In the genomic region with DNA sequence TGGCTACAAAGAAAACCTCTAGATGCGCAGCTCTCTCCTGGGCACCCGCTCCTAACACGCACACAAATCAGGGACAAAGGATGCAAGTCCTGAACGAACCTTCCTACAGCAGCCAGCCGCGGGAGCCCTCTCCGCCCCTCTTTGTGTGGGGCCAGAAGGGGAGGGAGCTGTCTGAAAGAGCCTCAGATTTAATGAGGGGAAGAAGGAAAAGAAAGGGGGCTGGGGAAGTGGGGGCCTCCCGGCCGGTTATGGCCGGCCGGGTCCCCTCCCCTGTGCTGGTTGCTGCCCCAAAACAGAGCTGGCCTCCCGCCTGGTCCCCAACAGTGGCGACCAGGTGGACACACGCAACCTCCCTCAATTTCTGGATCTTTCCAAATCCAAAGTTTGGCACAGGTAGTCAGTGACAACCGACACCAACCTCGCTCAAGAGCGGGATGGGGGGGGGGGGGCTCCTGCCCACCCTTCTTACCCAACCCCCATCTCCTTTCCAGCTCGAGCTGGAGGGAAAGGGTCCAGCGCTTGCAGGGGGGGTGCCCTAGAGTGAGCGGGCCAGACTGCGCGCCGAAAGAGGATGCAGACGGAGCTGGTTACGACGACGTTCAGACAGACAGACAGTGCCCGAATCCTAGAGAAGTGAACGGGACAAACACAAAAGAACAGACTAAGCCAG, we compare ENCODE assay signal across 9 mouse cellular contexts. TPM values are rescaled to one million over a fixed set of nuclear protein-coding genes. Genes with fewer than 3 reads are reported as not detected.
DNase-seq lines count a peak whose midpoint lies in the region; ATAC-seq and TF ChIP-seq lines count a peak whose summit lies in the region.
"Had no signal": no experiment of that assay in that cellular context is flagged by ENCODE, and none has a peak within 500 bp of the region (broad histone marks: within the 10 kb centered on the region; RNA-seq: fewer than 3 reads in every experiment).

No protein-coding gene starts in this region.

- peak; percentile 57 for DNase-seq in right cerebral cortex, postnatal 4 days
- no peak for DNase-seq in right cerebral cortex, adult 2 months (ENCODE audit: low spot score in 2 of 2)
- peak; percentile 65 for DNase-seq in hindbrain, embryonic 14.5 days (ENCODE audit: low spot score)
- no peak for DNase-seq in spleen, postnatal 14 days (ENCODE audit: low spot score in 2 of 2)
- DNase-seq in left cerebral cortex, adult 9 months (ENCODE audit: low spot score in 2 of 2), result no peak

- peak overlapping the region; percentile 66 for H3K4me2 ChIP-seq in hindbrain, embryonic 14.5 days (replicated peaks)
- peak overlapping the region; percentile 88 for H3K4me2 ChIP-seq in myocyte (ENCODE audit: low read depth)

- WGBS in hindbrain, embryonic 14.5 days, result under 1% methylated on average over 29 of the region's 29 CpGs

- no peak for ATAC-seq in erythroblast, adult 5-6 weeks (replicated peaks; ENCODE audit: low FRiP score, poor library complexity, severe bottlenecking)
- peak; percentile 81 for ATAC-seq in hindbrain, embryonic 14.5 days (ENCODE audit: low FRiP score)

- peaks cover 96% of the 10 kb centered on the region for H3K27me3 ChIP-seq in erythroblast, embryonic 14.5 days (ENCODE audit: control insufficient read depth)
- 0 out of 2 replicates have a peak, but pooled peaks cover 2% of the 10 kb centered on the region for H3K27me3 ChIP-seq in hindbrain, embryonic 14.5 days (ENCODE audit: control insufficient read depth, insufficient read depth, low read length)
- no peaks in the 10 kb centered on the region for H3K27me3 ChIP-seq in myocyte (ENCODE audit: control insufficient read depth, insufficient read depth, insufficient read length)

- peak; percentile 34 for TF ChIP-seq POLR2A in myocyte (IDR thresholded peaks at IDR 0.05; ENCODE audit: insufficient read length, low read depth)

- peak overlapping the region; percentile 26 for H3K4me3 ChIP-seq in erythroblast, embryonic 14.5 days (replicated peaks)
- H3K4me3 ChIP-seq in hindbrain, embryonic 14.5 days (replicated peaks; ENCODE audit: low read length), result peak overlapping the region; percentile 60
- peak overlapping the region; percentile 91 for H3K4me3 ChIP-seq in myocyte

- H3K36me3 ChIP-seq in erythroblast, embryonic 14.5 days (ENCODE audit: control insufficient read depth), result no peaks in the 10 kb centered on the region
- H3K36me3 ChIP-seq in hindbrain, embryonic 14.5 days (replicated peaks; ENCODE audit: control insufficient read depth, insufficient read depth), result no peaks in the 10 kb centered on the region
- no peaks in the 10 kb centered on the region for H3K36me3 ChIP-seq in myocyte (ENCODE audit: control insufficient read depth, insufficient read depth)

- H3ac ChIP-seq in myocyte (ENCODE audit: control insufficient read depth, insufficient read length), result peak overlapping the region; percentile 15

- peaks cover 20% of the 10 kb centered on the region for H3K4me1 ChIP-seq in erythroblast, embryonic 14.5 days (ENCODE audit: control insufficient read depth)
- peaks cover 23% of the 10 kb centered on the region for H3K4me1 ChIP-seq in hindbrain, embryonic 14.5 days (replicated peaks; ENCODE audit: control insufficient read depth, insufficient read depth, low read length)

- peak overlapping the region; percentile 97 for H3K27ac ChIP-seq in hindbrain, embryonic 14.5 days

- H3K9ac ChIP-seq in hindbrain, embryonic 14.5 days, result peak overlapping the region; percentile 92

- peaks cover 4% of the 10 kb centered on the region for H3K79me2 ChIP-seq in myocyte (ENCODE audit: control insufficient read depth, insufficient read depth)

- peaks cover 2% of the 10 kb centered on the region; the same call in 1 of the 2 replicates for H3K9me3 ChIP-seq in erythroblast, embryonic 14.5 days (ENCODE audit: control insufficient read depth, low read length)
- H3K9me3 ChIP-seq in hindbrain, embryonic 14.5 days (ENCODE audit: control insufficient read depth, low read length), result no peaks in the 10 kb centered on the region

TF ChIP-seq in myocyte, 11 proteins besides CTCF, POLR2A, EP300 and RAD21:
- TF ChIP-seq MAX (IDR thresholded peaks at IDR 0.05; ENCODE audit: low read depth), result no peak
- TF ChIP-seq USF1 (IDR thresholded peaks at IDR 0.05; ENCODE audit: low read depth), result no peak
- no peak for TF ChIP-seq TCF3 (IDR thresholded peaks at IDR 0.05; ENCODE audit: insufficient read length, low read depth)
- no peak for TF ChIP-seq MYOG (IDR thresholded peaks at IDR 0.05; ENCODE audit: control insufficient read depth in 1 of 3, insufficient read depth in 1 of 3, insufficient read length in 2 of 3, low read depth in 2 of 3)
- TF ChIP-seq MYOD1 (IDR thresholded peaks at IDR 0.05; ENCODE audit: control insufficient read depth in 1 of 3, insufficient read length in 2 of 3, low read depth in 2 of 3), result peak in 1 of 3 experiments; percentile 1
- no peak for TF ChIP-seq SRF (IDR thresholded peaks at IDR 0.05; ENCODE audit: control insufficient read depth, insufficient read length, low read depth)
- no peak for TF ChIP-seq CEBPB (IDR thresholded peaks at IDR 0.05; ENCODE audit: insufficient read depth, poor library complexity, severe bottlenecking)
- no peak for TF ChIP-seq POLR2AphosphoS2 (IDR thresholded peaks at IDR 0.05; ENCODE audit: insufficient read length, low read depth)
TF ChIP-seq in myocyte: peak in this region for 1.

RNA-seq across cellular contexts. Expression of gene Serinc2, which starts 4.5 kb away (rescaled TPM):
- polyA plus RNA-seq in erythroblast, embryonic 14.5 days (2012), result not detected in 2 replicates
- not detected in 2 replicates for total RNA-seq in erythroblast, adult 5-6 weeks (2015; ENCODE audit: low replicate concordance)
- 1.3 TPM in 1 of 2 replicates, not detected in the other for total RNA-seq in erythroblast, adult 5-6 weeks (2017; ENCODE audit: low replicate concordance)
- 32.3 and 35.5 TPM in 2 replicates for polyA plus RNA-seq in hindbrain, embryonic 14.5 days (2014; fragmentation: Nextera tagmentation; extraction: Ambion mirVana)
- polyA plus RNA-seq in myocyte (2012; fragmentation: generic; extraction: Trizol), result 120 TPM
- total RNA-seq: hematopoietic stem cell, adult 5-6 weeks had no signal

RNA-seq across cellular contexts. Expression of gene Fabp3, which starts 33.9 kb away (rescaled TPM):
- not detected in 2 replicates for polyA plus RNA-seq in erythroblast, embryonic 14.5 days (2012)
- total RNA-seq in erythroblast, adult 5-6 weeks (2015; ENCODE audit: low replicate concordance), result 2.1 TPM in 1 of 2 replicates, not detected in the other
- not detected in 2 replicates for total RNA-seq in erythroblast, adult 5-6 weeks (2017; ENCODE audit: low replicate concordance)
- 272 and 285 TPM in 2 replicates for polyA plus RNA-seq in hindbrain, embryonic 14.5 days (2014; fragmentation: Nextera tagmentation; extraction: Ambion mirVana)
- polyA plus RNA-seq in myocyte (2012; fragmentation: generic; extraction: Trizol), result 71.9 TPM
- total RNA-seq: hematopoietic stem cell, adult 5-6 weeks had no signal

RNA-seq across cellular contexts. Expression of gene Gm10570, which starts 34.0 kb away (rescaled TPM):
- polyA plus RNA-seq in erythroblast, embryonic 14.5 days (2012), result not detected in 2 replicates
- total RNA-seq in erythroblast, adult 5-6 weeks (2015; ENCODE audit: low replicate concordance), result not detected in 2 replicates
- total RNA-seq in erythroblast, adult 5-6 weeks (2017; ENCODE audit: low replicate concordance), result not detected in 2 replicates
- polyA plus RNA-seq in hindbrain, embryonic 14.5 days (2014; fragmentation: Nextera tagmentation; extraction: Ambion mirVana), result 0.46 TPM in 1 of 2 replicates, not detected in the other
- 0.24 TPM for polyA plus RNA-seq in myocyte (2012; fragmentation: generic; extraction: Trizol)
- total RNA-seq: hematopoietic stem cell, adult 5-6 weeks had no signal

RNA-seq across cellular contexts. Expression of gene Gm853, which starts 52.3 kb away (rescaled TPM):
- polyA plus RNA-seq in erythroblast, embryonic 14.5 days (2012), result not detected in 2 replicates
- not detected in 2 replicates for total RNA-seq in erythroblast, adult 5-6 weeks (2015; ENCODE audit: low replicate concordance)
- total RNA-seq in erythroblast, adult 5-6 weeks (2017; ENCODE audit: low replicate concordance), result not detected in 2 replicates
- polyA plus RNA-seq in hindbrain, embryonic 14.5 days (2014; fragmentation: Nextera tagmentation; extraction: Ambion mirVana), result 0.86 and 2.4 TPM in 2 replicates
- not detected for polyA plus RNA-seq in myocyte (2012; fragmentation: generic; extraction: Trizol)
- total RNA-seq: hematopoietic stem cell, adult 5-6 weeks had no signal

Comparison
In these comparisons a context has a peak if more than half of its experiments do, and no peak if none do; other contexts are left out.
1. DNase-seq: peak in right cerebral cortex, postnatal 4 days (single experiment) and hindbrain, embryonic 14.5 days (single experiment); none in right cerebral cortex, adult 2 months (0 of 2), spleen, postnatal 14 days (0 of 2) and left cerebral cortex, adult 9 months (0 of 2).
2. H3K4me3 ChIP-seq: peak in every context shown above with its lines; median percentile 91 in myocyte; 60 in hindbrain, embryonic 14.5 days; 26 in erythroblast, embryonic 14.5 days.
3. RNA of gene Serinc2, which starts 4.5 kb away (polyA plus RNA-seq): 120 TPM in myocyte (single experiment) and 32.3 to 35.5 TPM in hindbrain, embryonic 14.5 days; not detected in erythroblast, embryonic 14.5 days; every median in the first group is over 10 times any median in the second.
4. RNA of gene Fabp3, which starts 33.9 kb away (polyA plus RNA-seq): 272 to 285 TPM in hindbrain, embryonic 14.5 days and 71.9 TPM in myocyte (single experiment); not detected in erythroblast, embryonic 14.5 days; every median in the first group is over 10 times any median in the second.